Mouse (Mus musculus) adrenal gland, adult 8-10 months (tissue): ENCODE results near the gene Tsfm. TPM values are rescaled to one million over a fixed set of nuclear protein-coding genes. Genes with fewer than 3 reads are reported as not detected.

ENCODE experiments used
- microRNA-seq, 2 experiments: library from miRNA; unstranded; fragments of <30 nt; microRNA quantifications; one replicate each; pipeline ENCODE4 v1.2.0; 2022
- total RNA-seq, 4 experiments: library from RNA; stranded (reverse); gene quantifications; 2 replicates each; pipeline ENCODE4 v1.2.4; 2022

Gene Tsfm
- total RNA-seq, 4 experiments from 2014 or later = 67.1 to 71.5 (median 68.1) TPM

Small RNAs within 50 kb of the gene (microRNA-seq; reads per million reads assigned to microRNA genes)
- gene Mir26a-2 = 20.0 to 405 reads per million in 2 experiments
- 0 to 0.84 reads per million in 2 experiments for gene Mir546

Other genes starting within 250 kb of the Tsfm start
- 1 to 10 TPM; 7.6 to 8.8 (median 8.5) TPM for gene Atp23, start 129.5 kb downstream of the Tsfm start, total RNA-seq
- gene Ctdsp2, start 52.1 kb downstream of the Tsfm start, total RNA-seq = 100 to 1,000 TPM; 140 to 170 (median 157) TPM
- 1 to 10 TPM; 1.6 to 2.4 (median 2.0) TPM for gene Avil, start 30.1 kb downstream of the Tsfm start, total RNA-seq
- 10 to 100 TPM; 19.3 to 33.1 (median 26.4) TPM for gene Mettl1, start 10.6 kb upstream of the Tsfm start, total RNA-seq
- gene Eef1akmt3, start 10.7 kb upstream of the Tsfm start, total RNA-seq = under 1 TPM; 0.12 to 0.66 (median 0.37) TPM
- under 1 TPM; 0.41 to 0.83 (median 0.53) TPM for gene Cyp27b1, start 17.4 kb upstream of the Tsfm start, total RNA-seq
- 10 to 100 TPM in 2 of 4 experiments, 1 to 10 TPM in 2; 8.9 to 11.3 (median 10.3) TPM for gene March9, start 29.3 kb upstream of the Tsfm start, total RNA-seq
- 100 to 1,000 TPM; 197 to 246 (median 230) TPM for gene Cdk4, start 32.7 kb upstream of the Tsfm start, total RNA-seq
- gene Tspan31, start 39.4 kb upstream of the Tsfm start, total RNA-seq = 100 to 1,000 TPM; 120 to 138 (median 128) TPM
- 1 to 10 TPM; 3.0 to 7.5 (median 5.5) TPM for gene Agap2, start 44.4 kb upstream of the Tsfm start, total RNA-seq
- 100 to 1,000 TPM; 139 to 153 (median 150) TPM for gene Os9, start 90.3 kb upstream of the Tsfm start, total RNA-seq
- gene B4galnt1, start 134.4 kb upstream of the Tsfm start, total RNA-seq = 10 to 100 TPM in 2 of 4 experiments, 1 to 10 TPM in 2; 8.8 to 13.4 (median 11.1) TPM
- gene Slc26a10, start 149.8 kb upstream of the Tsfm start, total RNA-seq = 1 to 10 TPM in 1 of 4 experiments, under 1 TPM in 3; 0.21 to 2.3 (median 0.48) TPM
- 10 to 100 TPM; 24.8 to 52.1 (median 37.9) TPM for gene Arhgef25, start 159.2 kb upstream of the Tsfm start, total RNA-seq
- 100 to 1,000 TPM in 2 of 4 experiments, 10 to 100 TPM in 2; 61.1 to 158 (median 116) TPM for gene Dtx3, start 164.9 kb upstream of the Tsfm start, total RNA-seq
- 10 to 100 TPM; 53.2 to 59.6 (median 57.1) TPM for gene Pip4k2c, start 180.7 kb upstream of the Tsfm start, total RNA-seq
- 10 to 100 TPM in 3 of 4 experiments, 1 to 10 TPM in 1; 6.8 to 18.6 (median 14.5) TPM for gene Kif5a, start 232.5 kb upstream of the Tsfm start, total RNA-seq
- 100 to 1,000 TPM; 175 to 202 (median 198) TPM for gene Dctn2, start 235.5 kb upstream of the Tsfm start, total RNA-seq